Mouse (Mus musculus) CH12.LX (cell line): Measurements from ENCODE around the gene Spag17. TPM values are rescaled to one million over a fixed set of nuclear protein-coding genes. Genes with fewer than 3 reads are reported as not detected.

Source experiments
- DNase-seq: peaks from one replicate; pipeline ENCODE4 v3.0.0-alpha.2; 2013; ENCODE audit errors: extremely low read depth
- H3K27ac ChIP-seq: 2 replicates; pipeline ENCODE4 v1.5.1; 2012; ENCODE audit warnings: low read depth, mild to moderate bottlenecking, control low read depth, moderate library complexity; ENCODE audit not compliant: insufficient read depth
- H3K27me3 ChIP-seq: replicated peaks from 2 replicates; pipeline ENCODE3; 2012; ENCODE audit warnings: inconsistent platforms
- H3K36me3 ChIP-seq, 2 experiments: replicated peaks in 1 of 2; 2 replicates each; pipeline versions ENCODE3 to v1.6.1; 2012; ENCODE audit warnings: inconsistent platforms in 1 of 2, low read length in 1 of 2, mild to moderate bottlenecking in 1 of 2, mixed read lengths in 1 of 2, moderate library complexity in 1 of 2; ENCODE audit not compliant: control insufficient read depth in 1 of 2, insufficient read depth in 1 of 2
- H3K4me1 ChIP-seq, 2 experiments: 2 replicates each; pipeline ENCODE4 v1.6.1; 2012; ENCODE audit warnings: inconsistent platforms in 1 of 2, moderate library complexity in 1 of 2; ENCODE audit not compliant: insufficient read depth in 2 of 2, control insufficient read depth in 1 of 2
- H3K4me2 ChIP-seq: 2 replicates; pipeline ENCODE4 v1.6.1; 2012; ENCODE audit warnings: low read depth, mild to moderate bottlenecking, control low read depth; ENCODE audit not compliant: poor library complexity, insufficient read depth, severe bottlenecking
- H3K4me3 ChIP-seq, 3 experiments: fragments of 150-350 bp in 1 of 3; sonication (generic) in 1 of 3; replicated peaks in 1 of 3; 2 replicates each; pipeline versions ENCODE3 to v1.5.1; 2011 to 2012; ENCODE audit warnings: low read depth in 2 of 3, low read length in 2 of 3, mild to moderate bottlenecking in 2 of 3, moderate library complexity in 2 of 3, control low read depth in 1 of 3, improper control_type of control experiment in 1 of 3, inconsistent platforms in 1 of 3, mixed read lengths in 1 of 3; ENCODE audit not compliant: poor library complexity in 1 of 3
- H3K79me2 ChIP-seq: replicated peaks from 2 replicates; pipeline ENCODE4 v1.6.1; 2012; ENCODE audit warnings: mild to moderate bottlenecking, moderate library complexity; ENCODE audit not compliant: control insufficient read depth, poor library complexity, insufficient read depth, severe bottlenecking; ENCODE audit errors: extremely low read depth
- H3K9ac ChIP-seq: 2 replicates; pipeline ENCODE4 v1.6.1; 2012; ENCODE audit warnings: low read depth, mild to moderate bottlenecking, control low read depth, moderate library complexity; ENCODE audit not compliant: insufficient read depth
- H3K9me3 ChIP-seq: replicated peaks from 2 replicates; pipeline ENCODE3; 2012; ENCODE audit warnings: low read length, inconsistent platforms, mixed read lengths
- BHLHE40 ChIP-seq: IDR thresholded peaks from 2 replicates; pipeline ENCODE4 v1.6.1; 2011; ENCODE audit warnings: mild to moderate bottlenecking, low read depth, low read length, improper control_type of control experiment
- CHD1 ChIP-seq: IDR thresholded peaks from 2 replicates; pipeline ENCODE4 v1.6.1; 2012; ENCODE audit warnings: low read depth, low read length, improper control_type of control experiment, inconsistent platforms
- E2F4 ChIP-seq: IDR thresholded peaks from 2 replicates; pipeline ENCODE4 v1.6.1; 2011; ENCODE audit warnings: low read depth, low read length, improper control_type of control experiment; ENCODE audit not compliant: insufficient replicate concordance
- ELF1 ChIP-seq: IDR thresholded peaks from 2 replicates; pipeline ENCODE4 v1.6.1; 2014; ENCODE audit warnings: low read depth, mild to moderate bottlenecking, inconsistent platforms, low read length, improper control_type of control experiment
- EP300 ChIP-seq: IDR thresholded peaks from 2 replicates; pipeline ENCODE4 v1.6.1; 2011; ENCODE audit warnings: low read length, improper control_type of control experiment
- ETS1 ChIP-seq: conservative IDR thresholded peaks from 2 replicates; pipeline ENCODE4 v1.6.1; 2012; ENCODE audit warnings: low read depth, mild to moderate bottlenecking, inconsistent platforms, low read length, improper control_type of control experiment, moderate library complexity
- HCFC1 ChIP-seq: IDR thresholded peaks from 2 replicates; pipeline ENCODE4 v1.6.1; 2012; ENCODE audit warnings: low read depth, mild to moderate bottlenecking, inconsistent platforms, low read length, improper control_type of control experiment
- JUN ChIP-seq: IDR thresholded peaks from 2 replicates; pipeline ENCODE4 v1.6.1; 2011; ENCODE audit warnings: low read depth, mild to moderate bottlenecking, low read length, improper control_type of control experiment, moderate library complexity; ENCODE audit not compliant: insufficient read depth
- MAFK ChIP-seq: IDR thresholded peaks from 2 replicates; pipeline ENCODE4 v1.6.1; 2011; ENCODE audit warnings: low read length, improper control_type of control experiment; ENCODE audit not compliant: insufficient replicate concordance
- MAX ChIP-seq: IDR thresholded peaks from 2 replicates; pipeline ENCODE4 v1.6.1; 2011; ENCODE audit warnings: low read length, improper control_type of control experiment
- MAZ ChIP-seq: IDR thresholded peaks from 2 replicates; pipeline ENCODE4 v1.6.1; 2012; ENCODE audit warnings: low read depth, mild to moderate bottlenecking, inconsistent platforms, low read length, improper control_type of control experiment, moderate library complexity
- MXI1 ChIP-seq: IDR thresholded peaks from 2 replicates; pipeline ENCODE4 v1.6.1; 2011; ENCODE audit warnings: mild to moderate bottlenecking, low read depth, low read length, improper control_type of control experiment
- NRF1 ChIP-seq: IDR thresholded peaks from 2 replicates; pipeline ENCODE4 v1.6.1; 2014; ENCODE audit warnings: low read depth, mild to moderate bottlenecking, inconsistent platforms, low read length, improper control_type of control experiment, moderate library complexity
- PAX5 ChIP-seq: IDR thresholded peaks from 2 replicates; pipeline ENCODE4 v1.6.1; 2012; ENCODE audit warnings: low read length, inconsistent platforms, mixed read lengths
- RCOR1 ChIP-seq: conservative IDR thresholded peaks from 2 replicates; pipeline ENCODE4 v1.6.1; 2012; ENCODE audit warnings: low read depth, mild to moderate bottlenecking, inconsistent platforms, low read length, improper control_type of control experiment
- SIN3A ChIP-seq: IDR thresholded peaks from 2 replicates; pipeline ENCODE4 v1.6.1; 2012; ENCODE audit warnings: low read length, improper control_type of control experiment, inconsistent platforms
- SMC3 ChIP-seq: IDR thresholded peaks from 2 replicates; pipeline ENCODE4 v1.6.1; 2011; ENCODE audit warnings: low read depth, low read length, improper control_type of control experiment
- TCF12 ChIP-seq: IDR thresholded peaks from 2 replicates; pipeline ENCODE4 v1.6.1; 2014; ENCODE audit warnings: low read depth, mild to moderate bottlenecking, inconsistent platforms, low read length, improper control_type of control experiment
- UBTF ChIP-seq: IDR thresholded peaks from 2 replicates; pipeline ENCODE4 v1.6.1; 2012; ENCODE audit warnings: low read depth, mild to moderate bottlenecking, inconsistent platforms, low read length, improper control_type of control experiment, moderate library complexity
- USF1 ChIP-seq: IDR thresholded peaks from 2 replicates; pipeline ENCODE4 v1.6.1; 2014; ENCODE audit warnings: low read depth, mild to moderate bottlenecking, inconsistent platforms, low read length, improper control_type of control experiment
- USF2 ChIP-seq: conservative IDR thresholded peaks from 2 replicates; pipeline ENCODE4 v1.6.1; 2011; ENCODE audit warnings: low read depth, low read length, improper control_type of control experiment
- ZKSCAN1 ChIP-seq: IDR thresholded peaks from 2 replicates; pipeline ENCODE4 v1.6.1; 2012; ENCODE audit warnings: low read depth, inconsistent platforms, low read length, improper control_type of control experiment, borderline replicate concordance
- ZMIZ1 ChIP-seq: IDR thresholded peaks from 2 replicates; pipeline ENCODE4 v1.6.1; 2012; ENCODE audit warnings: low read depth, mild to moderate bottlenecking, inconsistent platforms, low read length, improper control_type of control experiment
- dilution Hi-C: fragments of 300-500 bp; cut with MboI; formaldehyde crosslinking; loops from 2 replicates; pipeline ENCODE4 v1.14.3; 2020; ENCODE audit warnings: low sequenced_read_pairs; ENCODE audit not compliant: extremely low pct_unique_long_range_greater_than_20kb, extremely low pct_ligation_motif_present
- in situ Hi-C: fragments of 300-500 bp; cut with MboI; formaldehyde crosslinking; loops from 3 replicates; pipeline ENCODE4 v1.14.3; 2019; ENCODE audit warnings: low sequenced_read_pairs, low pct_ligation_motif_present, low pct_unique_long_range_greater_than_20kb, mixed read lengths
- polyA plus RNA-seq: library from polyadenylated mRNA; unstranded; fragments of >175 nt; gene quantifications from 2 replicates; pipeline ENCODE4 v1.2.1, GENCODE M21; 2012; ENCODE audit warnings: low read depth; ENCODE audit not compliant: insufficient read length
- total RNA-seq, 2 experiments: library from RNA; depleted of rRNA; stranded (reverse); fragments of 300-350 nt in 1 of 2; fragments of >200 nt in 1 of 2; gene quantifications; 2 replicates each; pipeline ENCODE4 v1.2.3; 2012 to 2014

Spag17 gene
- total and polyA plus RNA-seq, 3 experiments: not detected

GRCm38 (mm10) chr3:100036846-100037245, 151.6 kb downstream of the Spag17 start:
- Histone ChIP-seq H3K4me1 (no peaks in the 10 kb centered on the region), H3K79me2 (no peaks in the 10 kb centered on the region), H3K27me3 (no peaks in the 10 kb centered on the region), H3K9ac (no peak overlapping the region), H3K36me3 (no peaks in the 10 kb centered on the region), H3K9me3 (no peaks in the 10 kb centered on the region), H3K4me3 (no peak overlapping the region), H3K27ac (no peak overlapping the region), H3K4me2 (no peak overlapping the region)
- no peak for DNase-seq
- in situ Hi-C loops (no loop called here), dilution Hi-C loops (no loop called here)
- TF ChIP-seq SMC3 (no peak), ZMIZ1 (no peak), USF2 (no peak), ZKSCAN1 (no peak), MAZ (no peak), TCF12 (no peak), RCOR1 (no peak), EP300 (no peak), PAX5 (no peak), MXI1 (no peak), BHLHE40 (no peak), ELF1 (no peak), MAFK (no peak), JUN (no peak), MAX (no peak), HCFC1 (no peak), CHD1 (no peak)

GRCm38 (mm10) chr3:100074406-100074805, 189.2 kb downstream of the Spag17 start:
- Histone ChIP-seq H3K9ac (no peak overlapping the region), H3K4me1 (no peaks in the 10 kb centered on the region), H3K27me3 (no peaks in the 10 kb centered on the region), H3K27ac (no peak overlapping the region), H3K36me3 (no peaks in the 10 kb centered on the region), H3K4me2 (no peak overlapping the region), H3K79me2 (no peaks in the 10 kb centered on the region), H3K4me3 (no peak overlapping the region), H3K9me3 (no peaks in the 10 kb centered on the region)
- DNase-seq: no peak
- dilution Hi-C loops (no loop called here), in situ Hi-C loops (no loop called here)
- TF ChIP-seq SIN3A (no peak), MAFK (no peak), SMC3 (no peak), RCOR1 (no peak), NRF1 (no peak), MXI1 (no peak), TCF12 (no peak), ETS1 (no peak), ZKSCAN1 (no peak), USF1 (no peak), UBTF (no peak), E2F4 (no peak)
